Mouse (Mus musculus) heart, embryonic 12.5 days (tissue): ENCODE data around the gene Lst1. TPM values are rescaled to one million over a fixed set of nuclear protein-coding genes. Genes with fewer than 3 reads are reported as not detected.

Experiments used
- ATAC-seq: fragments of 200-750 bp; cut with Nextera tagmentation; 2 replicates; pipeline ENCODE4 v1.8.0; 2017; ENCODE audit warnings: moderate TSS enrichment, moderate library complexity; ENCODE audit not compliant: insufficient number of reproducible peaks, low FRiP score
- H3K27ac ChIP-seq: fragments of 300-500 bp; sonication (generic); 2 replicates; pipeline ENCODE4 v1.5.1; 2016; ENCODE audit warnings: mild to moderate bottlenecking, moderate library complexity; ENCODE audit not compliant: poor library complexity, severe bottlenecking
- H3K27me3 ChIP-seq: fragments of 300-500 bp; sonication (generic); replicated peaks from 2 replicates; pipeline ENCODE4 v1.6.1; 2016; ENCODE audit warnings: mild to moderate bottlenecking, moderate library complexity
- H3K36me3 ChIP-seq: fragments of 300-500 bp; sonication (generic); 2 replicates; pipeline ENCODE4 v1.6.1; 2016; ENCODE audit warnings: mild to moderate bottlenecking, moderate library complexity
- H3K4me1 ChIP-seq: fragments of 300-500 bp; sonication (generic); replicated peaks from 2 replicates; pipeline ENCODE4 v1.6.1; 2016; ENCODE audit warnings: mild to moderate bottlenecking
- H3K4me2 ChIP-seq: fragments of 300-500 bp; sonication (generic); 2 replicates; pipeline ENCODE4 v1.6.1; 2016; ENCODE audit warnings: mild to moderate bottlenecking, moderate library complexity
- H3K4me3 ChIP-seq: fragments of 300-500 bp; sonication (generic); 2 replicates; pipeline ENCODE4 v1.5.1; 2016; ENCODE audit warnings: mild to moderate bottlenecking
- H3K9ac ChIP-seq: fragments of 300-500 bp; sonication (generic); 2 replicates; pipeline ENCODE4 v1.6.1; 2016; ENCODE audit warnings: mild to moderate bottlenecking, moderate library complexity
- H3K9me3 ChIP-seq: fragments of 300-500 bp; sonication (generic); replicated peaks from 2 replicates; pipeline ENCODE4 v1.6.1; 2016; ENCODE audit warnings: mild to moderate bottlenecking, moderate library complexity
- WGBS: fragments of 180-500 bp; shearing (Covaris S2); methylation state at CpG from one replicate; pipeline ENCODE4 v1.1.7; 2016; 5-methylcytosine and 5-hydroxymethylcytosine counted together
- polyA plus RNA-seq: library from polyadenylated mRNA; unstranded; fragments of >200 nt; fragmentation: Nextera tagmentation; extraction: Ambion mirVana; gene quantifications from 2 replicates; pipeline ENCODE4 v1.2.1, GENCODE M21; 2016

The Lst1 gene
- polyA plus RNA-seq, 1 experiment from 2014 or later: 5.2 TPM

DNA sequence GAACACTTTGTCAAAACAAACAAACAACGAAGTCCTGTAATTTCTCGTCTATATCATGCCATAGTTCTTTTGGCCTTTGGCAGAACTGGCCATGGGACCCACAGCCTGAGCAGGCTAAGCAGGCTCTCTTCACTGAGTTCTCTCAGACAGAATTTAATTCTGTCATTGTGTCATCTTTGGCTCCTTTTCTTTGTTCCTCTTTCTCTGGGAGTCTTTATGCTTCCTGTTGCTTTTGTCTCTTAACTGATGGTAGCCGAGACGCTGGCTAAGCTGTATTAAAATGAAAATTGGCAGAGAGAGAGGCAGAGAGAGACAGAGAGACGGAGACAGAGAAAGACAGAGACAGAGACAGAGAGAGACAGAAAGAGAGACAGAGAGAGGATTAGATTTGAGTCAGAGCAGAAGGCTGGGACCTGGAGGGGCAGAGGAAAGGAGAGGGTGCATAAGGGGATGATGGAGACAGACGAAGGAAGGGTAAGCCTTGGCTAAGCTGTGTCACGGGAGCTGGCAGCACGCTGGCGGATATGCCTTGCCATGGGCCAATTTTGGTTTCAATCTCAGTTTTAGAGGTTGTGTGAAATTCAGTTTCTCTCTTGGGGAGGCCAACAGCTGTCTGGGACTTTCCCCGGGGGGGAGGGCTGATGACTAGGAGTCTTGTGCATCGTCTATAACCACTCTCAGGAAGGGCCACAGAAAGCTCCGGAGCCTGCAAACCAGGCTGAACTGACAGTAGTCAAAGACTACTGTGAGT is 21.7 kb upstream of the Lst1 start:
- Histone ChIP-seq H3K27ac (no peak overlapping the region), H3K4me1 (0 out of 2 replicates have a peak, but pooled peaks cover 2% of the 10 kb centered on the region), H3K36me3 (no peaks in the 10 kb centered on the region), H3K4me2 (no peak overlapping the region), H3K9me3 (no peaks in the 10 kb centered on the region), H3K9ac (no peak overlapping the region), H3K27me3 (peaks cover 13% of the 10 kb centered on the region), H3K4me3 (no peak overlapping the region)
- ATAC-seq: no peak
- WGBS: 76% methylated on average over 12 of the region's 12 CpGs

DNA sequence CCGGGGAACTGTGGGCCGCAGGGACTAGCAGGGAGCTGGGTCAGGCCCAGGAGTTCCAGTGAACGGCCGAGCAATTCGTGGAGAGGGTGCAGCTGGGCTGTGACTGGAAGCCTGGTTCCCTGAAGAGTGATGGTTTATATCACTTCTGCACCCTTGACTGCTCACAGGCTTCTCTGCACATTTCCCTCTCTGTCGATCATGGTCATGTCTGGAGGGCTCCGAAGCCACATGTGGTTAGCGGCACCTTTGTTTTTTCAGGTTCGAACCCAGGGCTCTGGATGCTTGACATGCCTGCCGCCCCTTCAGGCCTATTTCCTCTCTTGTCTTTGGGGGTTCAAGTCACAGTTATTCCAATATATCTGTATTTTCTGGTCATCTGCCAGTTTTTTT is 17.1 kb upstream of the Lst1 start:
- no peak overlapping the region for H3K27ac ChIP-seq
- no peak overlapping the region for H3K4me3 ChIP-seq
- peak overlapping the region; percentile 13; the same call in 1 of the 2 replicates for H3K9ac ChIP-seq
- peak overlapping the region; percentile 9; the same call in 1 of the 2 replicates for H3K4me2 ChIP-seq
- H3K36me3 ChIP-seq: no peaks in the 10 kb centered on the region
- ATAC-seq: no peak
- 46% methylated on average over 10 of the region's 10 CpGs for WGBS
- H3K9me3 ChIP-seq: no peaks in the 10 kb centered on the region
- H3K27me3 ChIP-seq: peaks cover 55% of the 10 kb centered on the region
- H3K4me1 ChIP-seq: 0 out of 2 replicates have a peak, but pooled peaks cover 6% of the 10 kb centered on the region

DNA sequence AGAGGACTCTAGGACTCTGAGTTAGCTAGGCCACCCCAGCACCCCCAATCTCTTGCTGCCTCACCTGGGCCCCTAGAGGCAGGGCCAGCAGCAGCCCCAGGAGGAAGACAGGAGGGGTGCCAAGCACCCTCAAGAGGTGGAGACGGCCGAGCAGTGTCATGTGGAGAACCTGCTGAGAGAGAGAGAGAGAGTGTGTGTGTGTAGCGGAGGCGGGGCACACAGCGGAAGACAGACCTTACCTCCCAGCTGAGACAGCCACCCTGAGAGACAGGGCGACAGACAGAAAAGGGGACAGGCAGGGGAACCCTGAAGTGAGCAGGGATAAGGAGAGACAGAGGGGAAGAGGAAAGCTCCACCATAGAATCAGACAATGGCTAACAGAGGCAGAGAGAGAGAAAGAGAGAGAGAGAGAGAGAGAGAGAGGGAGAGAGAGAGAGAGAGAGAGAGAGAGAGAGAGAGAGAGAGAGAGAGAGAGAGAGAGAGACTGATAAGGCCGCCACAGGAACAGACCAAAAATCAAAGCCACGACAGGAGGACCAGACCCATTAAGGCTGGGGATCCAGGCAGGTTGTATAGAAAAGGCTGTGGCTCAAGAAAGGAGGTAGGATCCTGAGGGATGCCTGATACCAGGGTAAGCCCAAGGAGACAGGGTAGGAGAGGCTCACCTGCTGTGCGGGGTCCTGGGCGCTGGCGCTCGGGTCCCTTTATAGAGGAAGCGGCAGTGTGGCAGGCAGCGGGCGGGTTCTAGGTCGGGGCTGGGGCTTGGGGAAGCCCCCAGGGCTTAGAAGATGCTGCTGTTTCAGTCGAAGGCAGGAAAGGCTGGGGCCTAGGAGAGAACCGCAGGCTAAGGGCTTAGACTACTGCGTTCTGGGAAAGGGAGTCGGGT is 16.5 kb upstream of the Lst1 start, which contains the start of gene Lta:
Gene Lta (minus strand): TSS at position 858 of the 886 bp plus-strand sequence.
- peak within 1 kb of the TSS; percentile 13; the same call in 1 of the 2 replicates for H3K9ac ChIP-seq
- WGBS: 21% methylated on average over 20 of the region's 20 CpGs
- no peak within 1 kb of the TSS for H3K4me3 ChIP-seq
- H3K27me3 ChIP-seq: peaks cover 57% of the 10 kb centered on the region
- H3K27ac ChIP-seq: no peak within 1 kb of the TSS
- no peak for ATAC-seq
- no peaks in the 10 kb centered on the region for H3K36me3 ChIP-seq
- H3K4me2 ChIP-seq: peak within 1 kb of the TSS; percentile 9; the same call in 1 of the 2 replicates
- H3K4me1 ChIP-seq: 0 out of 2 replicates have a peak, but pooled peaks cover 6% of the 10 kb centered on the region
- H3K9me3 ChIP-seq: no peaks in the 10 kb centered on the region

DNA sequence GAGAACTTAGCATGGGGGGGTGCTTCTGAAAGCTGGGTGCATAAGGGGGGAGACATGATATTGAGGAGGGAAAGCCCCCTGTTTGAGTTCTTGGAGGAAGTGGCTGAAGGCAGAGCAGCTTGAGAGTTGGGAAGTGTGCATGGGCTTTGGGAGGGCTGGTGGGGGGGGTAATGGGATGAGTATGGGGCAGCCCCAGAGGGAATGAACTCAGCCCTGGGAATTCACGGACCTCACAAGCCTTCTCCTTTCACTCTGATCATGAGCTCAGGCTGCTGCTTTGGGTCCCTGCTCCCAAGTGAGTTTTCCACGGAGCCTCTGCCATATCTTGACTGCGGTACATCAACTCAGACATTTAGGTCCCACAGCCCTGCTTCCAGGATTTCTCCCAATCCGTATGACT is 14.2 kb upstream of the Lst1 start:
- H3K4me2 ChIP-seq: no peak overlapping the region
- no peak for ATAC-seq
- H3K36me3 ChIP-seq: no peaks in the 10 kb centered on the region
- H3K9me3 ChIP-seq: no peaks in the 10 kb centered on the region
- no peak overlapping the region for H3K9ac ChIP-seq
- no peak overlapping the region for H3K27ac ChIP-seq
- peaks cover 64% of the 10 kb centered on the region for H3K27me3 ChIP-seq
- WGBS: 59% methylated on average over 4 of the region's 4 CpGs
- H3K4me3 ChIP-seq: no peak overlapping the region
- H3K4me1 ChIP-seq: 0 out of 2 replicates have a peak, but pooled peaks cover 6% of the 10 kb centered on the region

DNA sequence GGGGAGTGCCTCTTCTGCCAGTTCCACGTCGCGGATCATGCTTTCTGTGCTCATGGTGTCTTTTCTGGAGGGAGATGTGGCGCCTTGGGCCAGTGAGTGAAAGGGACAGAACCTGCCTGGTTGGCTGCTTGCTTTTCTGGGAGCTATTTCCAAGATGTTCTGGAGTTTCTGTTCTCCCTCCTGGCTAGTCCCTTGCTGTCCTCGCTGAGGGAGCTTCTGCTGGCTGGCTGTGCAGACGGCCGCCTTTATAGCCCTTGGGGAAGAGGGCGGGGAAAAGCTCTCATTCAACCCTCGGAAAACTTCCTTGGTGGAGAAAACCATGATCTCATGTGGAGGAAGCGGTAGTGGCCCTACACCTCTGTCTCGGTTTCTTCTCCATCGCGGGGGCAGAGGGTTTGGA is 13.5 kb upstream of the Lst1 start, which contains the start of gene Tnf:
Gene Tnf (minus strand): TSS at position 221 of the 400 bp plus-strand sequence.
- no peak within 1 kb of the TSS for H3K4me2 ChIP-seq
- no peak within 1 kb of the TSS for H3K9ac ChIP-seq
- peaks cover 70% of the 10 kb centered on the region for H3K27me3 ChIP-seq

DNA sequence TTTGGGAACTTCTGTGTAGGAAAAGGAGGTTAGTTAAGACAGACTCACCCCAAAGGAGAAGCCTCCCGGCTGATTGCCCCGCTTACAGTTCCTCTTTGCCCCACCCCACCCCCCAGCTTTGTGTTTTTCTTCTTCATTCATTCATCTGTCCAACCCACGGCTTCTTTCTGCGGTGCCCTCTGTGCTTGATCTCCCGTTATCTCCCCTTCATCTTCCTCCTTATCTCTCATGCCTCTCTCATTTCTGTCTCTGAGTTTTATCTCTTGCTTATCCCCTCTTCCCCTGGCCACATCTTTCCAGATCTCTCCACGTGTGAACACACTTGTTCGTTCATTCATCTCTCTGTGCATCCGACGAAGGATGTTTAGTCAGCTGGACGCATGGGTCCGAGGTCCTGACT is 12.9 kb upstream of the Lst1 start:
- Histone ChIP-seq H3K4me1 (peaks cover 8% of the 10 kb centered on the region; the same call in 1 of the 2 replicates), H3K9me3 (no peaks in the 10 kb centered on the region), H3K4me2 (no peak overlapping the region), H3K4me3 (no peak overlapping the region), H3K36me3 (no peaks in the 10 kb centered on the region), H3K9ac (no peak overlapping the region), H3K27ac (no peak overlapping the region), H3K27me3 (peaks cover 76% of the 10 kb centered on the region)
- 52% methylated on average over 11 of the region's 11 CpGs for WGBS
- no peak for ATAC-seq

More for the DNA sequence above, 13.5 kb upstream of the Lst1 start, which contains the start of gene Tnf:
- WGBS: 27% methylated on average over 13 of the region's 13 CpGs
- Histone ChIP-seq H3K4me1 (0 out of 2 replicates have a peak, but pooled peaks cover 6% of the 10 kb centered on the region), H3K9me3 (no peaks in the 10 kb centered on the region), H3K4me3 (no peak within 1 kb of the TSS), H3K36me3 (no peaks in the 10 kb centered on the region), H3K27ac (no peak within 1 kb of the TSS)
- no peak for ATAC-seq

DNA sequence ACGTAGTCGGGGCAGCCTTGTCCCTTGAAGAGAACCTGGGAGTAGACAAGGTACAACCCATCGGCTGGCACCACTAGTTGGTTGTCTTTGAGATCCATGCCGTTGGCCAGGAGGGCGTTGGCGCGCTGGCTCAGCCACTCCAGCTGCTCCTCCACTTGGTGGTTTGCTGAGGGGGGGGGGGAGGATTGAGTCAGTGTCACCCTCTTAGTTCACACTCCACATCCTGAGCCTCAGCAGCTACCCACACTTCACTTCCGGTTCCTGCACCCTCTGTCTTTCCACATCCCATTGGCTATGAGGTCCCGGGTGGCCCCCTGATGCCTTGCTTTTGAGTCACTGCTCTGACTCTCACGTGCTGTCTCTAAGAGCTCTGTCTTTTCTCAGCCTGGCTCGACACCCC is 12.2 kb upstream of the Lst1 start:
- Histone ChIP-seq H3K4me3 (no peak overlapping the region), H3K27ac (no peak overlapping the region), H3K27me3 (peaks cover 81% of the 10 kb centered on the region), H3K9ac (no peak overlapping the region), H3K36me3 (no peaks in the 10 kb centered on the region), H3K4me1 (peaks cover 16% of the 10 kb centered on the region), H3K4me2 (no peak overlapping the region), H3K9me3 (no peaks in the 10 kb centered on the region)
- no peak for ATAC-seq
- WGBS: 68% methylated on average over 11 of the region's 11 CpGs

DNA sequence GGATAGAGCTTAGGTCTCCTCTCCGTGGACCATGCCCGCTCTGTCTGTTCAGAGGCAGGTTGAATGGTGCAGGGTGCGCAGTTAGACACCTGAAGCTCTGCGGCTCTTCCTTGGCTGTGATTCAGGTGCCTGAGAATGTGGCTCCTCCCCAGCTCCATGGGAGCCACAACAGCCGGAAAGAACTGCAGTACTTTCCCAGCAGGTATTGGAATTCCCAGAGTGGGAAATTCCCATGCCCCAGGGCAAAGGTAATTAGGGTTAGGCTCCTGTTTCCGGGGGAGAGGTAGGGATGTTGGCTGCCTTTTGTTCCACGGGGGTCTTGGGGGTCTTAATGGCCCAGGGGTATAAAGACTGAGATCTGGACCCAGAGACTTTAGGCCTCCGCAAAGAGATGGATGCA is 10.7 kb upstream of the Lst1 start:
- Histone ChIP-seq H3K9me3 (no peaks in the 10 kb centered on the region), H3K4me3 (no peak overlapping the region), H3K9ac (no peak overlapping the region), H3K27ac (no peak overlapping the region), H3K36me3 (no peaks in the 10 kb centered on the region), H3K4me1 (peaks cover 19% of the 10 kb centered on the region), H3K27me3 (peaks cover 82% of the 10 kb centered on the region), H3K4me2 (no peak overlapping the region)
- no peak for ATAC-seq
- 30% methylated on average over 8 of the region's 8 CpGs for WGBS

DNA sequence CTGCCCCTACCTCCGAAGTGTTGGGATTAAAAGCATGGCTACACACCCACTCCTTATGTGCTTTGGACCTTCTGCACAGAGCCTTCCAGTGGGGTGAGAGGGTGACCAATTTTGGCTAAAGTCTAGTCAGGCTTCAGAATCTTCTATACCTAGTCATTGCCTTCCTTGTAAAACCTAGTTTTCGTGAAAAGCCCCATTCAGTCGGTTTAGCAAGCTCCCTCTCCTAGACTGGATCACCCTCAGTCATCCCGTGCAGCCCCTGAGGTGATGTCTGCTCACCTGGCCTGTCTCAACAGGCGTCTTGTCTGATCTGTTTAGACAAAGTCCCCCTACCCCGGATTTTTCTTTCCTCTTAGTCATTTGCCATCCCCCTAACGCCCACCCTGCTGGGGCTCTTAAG is 9.8 kb upstream of the Lst1 start:
- Histone ChIP-seq H3K4me1 (peaks cover 19% of the 10 kb centered on the region), H3K4me3 (no peak overlapping the region), H3K4me2 (no peak overlapping the region), H3K9me3 (no peaks in the 10 kb centered on the region), H3K27me3 (peaks cover 81% of the 10 kb centered on the region), H3K27ac (no peak overlapping the region), H3K9ac (no peak overlapping the region), H3K36me3 (no peaks in the 10 kb centered on the region)
- no peak for ATAC-seq
- WGBS: 55% methylated on average over 7 of the region's 7 CpGs

DNA sequence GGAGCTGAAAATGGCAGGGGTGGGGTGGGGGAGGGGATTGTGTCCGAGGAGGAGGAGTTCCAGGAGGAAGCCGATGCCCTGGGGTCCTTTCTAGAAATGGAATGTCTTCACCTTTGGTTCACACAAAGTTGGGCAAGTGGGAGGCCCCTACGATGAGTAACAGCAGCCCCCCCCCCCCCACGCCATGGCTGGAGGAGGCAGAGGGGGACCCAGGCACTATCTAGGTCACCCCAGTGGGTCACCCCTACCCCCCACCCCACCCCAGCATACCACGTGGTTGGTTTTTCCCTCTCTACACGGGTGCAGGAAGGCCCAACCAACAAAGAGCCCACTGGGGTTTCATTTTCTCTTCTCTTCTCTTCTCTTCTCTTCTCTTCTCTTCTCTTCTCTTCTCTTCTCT is 8.9 kb upstream of the Lst1 start:
- Histone ChIP-seq H3K27me3 (peaks cover 72% of the 10 kb centered on the region), H3K27ac (no peak overlapping the region), H3K9ac (no peak overlapping the region), H3K4me1 (peaks cover 19% of the 10 kb centered on the region), H3K4me2 (no peak overlapping the region), H3K36me3 (no peaks in the 10 kb centered on the region), H3K9me3 (no peaks in the 10 kb centered on the region), H3K4me3 (no peak overlapping the region)
- 45% methylated on average over 5 of the region's 6 CpGs for WGBS
- no peak for ATAC-seq

DNA sequence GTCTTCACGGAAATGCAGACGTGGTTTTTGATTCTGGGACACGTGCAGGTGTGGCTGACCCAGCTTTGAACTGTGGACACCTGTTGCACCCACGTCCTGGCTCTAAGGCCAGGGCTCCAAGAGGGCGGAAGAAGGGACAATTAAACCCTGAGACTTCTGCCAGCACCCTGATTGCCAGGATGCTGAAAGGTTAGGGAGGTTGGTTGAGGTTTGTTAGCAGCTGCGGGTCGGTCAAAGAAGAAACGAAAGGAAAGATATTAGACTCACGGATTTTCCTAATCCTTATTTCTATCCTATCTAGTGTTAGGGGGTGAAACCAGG is 8.0 kb upstream of the Lst1 start:
- WGBS: 31% methylated on average over 9 of the region's 9 CpGs
- H3K4me2 ChIP-seq: peak overlapping the region; percentile 84
- no peak overlapping the region for H3K27ac ChIP-seq
- H3K27me3 ChIP-seq: peaks cover 64% of the 10 kb centered on the region
- H3K36me3 ChIP-seq: no peaks in the 10 kb centered on the region
- peak overlapping the region; percentile 48 for H3K4me3 ChIP-seq
- ATAC-seq: no peak
- peaks cover 19% of the 10 kb centered on the region for H3K4me1 ChIP-seq
- no peaks in the 10 kb centered on the region for H3K9me3 ChIP-seq
- H3K9ac ChIP-seq: peak overlapping the region; percentile 50; the same call in 1 of the 2 replicates
